Mouse (Mus musculus) liver, adult 2 months (tissue): ENCODE data around the gene Igf1r. TPM values are rescaled to one million over a fixed set of nuclear protein-coding genes. Genes with fewer than 3 reads are reported as not detected.
A peak's percentile ranks its signal among the peaks of the same experiment; 100 is the strongest.

ENCODE experiments used
- DNase-seq: peaks from one replicate; pipeline ENCODE4 v3.0.0-alpha.2; 2011; ENCODE audit warnings: low read depth, low spot score; ENCODE audit errors: extremely low read depth
- H3K27ac ChIP-seq: fragments of 200-500 bp; replicated peaks from 2 replicates; pipeline ENCODE4 v1.5.1; 2012; ENCODE audit warnings: low read depth, mild to moderate bottlenecking, control low read depth, inconsistent platforms, low read length; ENCODE audit not compliant: insufficient read depth
- H3K27me3 ChIP-seq: fragments of 200-500 bp; 2 replicates; pipeline ENCODE4 v1.6.1; 2012; ENCODE audit warnings: mild to moderate bottlenecking, moderate library complexity, low read length, inconsistent platforms; ENCODE audit not compliant: control insufficient read depth, insufficient read depth
- H3K36me3 ChIP-seq: fragments of 200-500 bp; 2 replicates; pipeline ENCODE4 v1.6.1; 2012; ENCODE audit warnings: low read length, inconsistent platforms; ENCODE audit not compliant: control insufficient read depth, insufficient read depth
- H3K4me1 ChIP-seq: fragments of 200-500 bp; 2 replicates; pipeline ENCODE4 v1.6.1; 2011; ENCODE audit warnings: low read length; ENCODE audit not compliant: control insufficient read depth, insufficient read depth
- H3K4me3 ChIP-seq: fragments of 200-500 bp; 2 replicates; pipeline ENCODE4 v1.5.1; 2011; ENCODE audit warnings: low read depth, mild to moderate bottlenecking, control low read depth, low read length, moderate library complexity; ENCODE audit not compliant: insufficient read depth
- H3K79me2 ChIP-seq: fragments of 200-500 bp; 2 replicates; pipeline ENCODE4 v1.6.1; 2012; ENCODE audit warnings: inconsistent platforms, mild to moderate bottlenecking, low read length, moderate library complexity; ENCODE audit not compliant: control insufficient read depth, insufficient read depth
- H3K9ac ChIP-seq: fragments of 200-500 bp; 2 replicates; pipeline ENCODE4 v1.6.1; 2012; ENCODE audit warnings: low read depth, mild to moderate bottlenecking, control low read depth, inconsistent platforms, low read length
- CTCF ChIP-seq: fragments of 200-500 bp; IDR thresholded peaks from 2 replicates; pipeline ENCODE4 v1.5.1; 2011; ENCODE audit warnings: low read depth, low read length, control low read depth
- POLR2A ChIP-seq: fragments of 200-500 bp; IDR thresholded peaks from 2 replicates; pipeline ENCODE4 v1.6.1; 2011; ENCODE audit warnings: low read length, control low read depth; ENCODE audit not compliant: insufficient read depth; ENCODE audit errors: extremely low read depth
- WGBS: fragments of 180-500 bp; shearing (Covaris S2); methylation state at CpG from one replicate; pipeline ENCODE4 v1.1.7; 2018; 5-methylcytosine and 5-hydroxymethylcytosine counted together
- polyA plus RNA-seq: library from polyadenylated mRNA; depleted of rRNA; stranded (reverse); fragments of >200 nt; gene quantifications from 2 replicates; pipeline ENCODE4 v1.2.3, GENCODE M21; 2012
- total RNA-seq: library from RNA; depleted of rRNA; stranded (reverse); fragments of >200 nt; gene quantifications from 2 replicates; pipeline ENCODE4 v1.2.3, GENCODE M21; 2014

The Igf1r gene
- total and polyA plus RNA-seq, 2 experiments: 0.50 to 1.2 TPM

DNA sequence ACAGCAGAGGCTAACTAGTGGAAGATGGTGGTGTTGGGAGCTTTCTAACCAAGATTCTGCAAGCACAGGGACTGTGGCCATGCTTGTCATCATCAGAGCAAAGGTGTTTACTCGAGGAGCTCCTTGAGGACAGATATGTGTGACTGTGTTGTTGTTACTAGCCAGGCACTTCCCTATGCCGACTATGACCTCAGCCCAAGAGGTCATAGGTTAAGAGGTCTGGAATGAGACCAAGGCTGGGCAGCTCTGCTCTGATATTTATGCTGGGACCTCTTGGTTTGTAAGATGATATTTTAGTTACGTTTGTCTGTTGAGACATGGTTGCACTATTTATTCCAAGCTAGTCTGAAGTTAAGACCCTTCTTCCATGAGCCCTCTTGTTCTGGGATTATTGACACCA, 169.8 kb downstream of the Igf1r start:
- H3K79me2 ChIP-seq: no peaks in the 10 kb centered on the region
- 28% methylated on average over 3 of the region's 3 CpGs for WGBS
- H3K36me3 ChIP-seq: no peaks in the 10 kb centered on the region
- no peak for DNase-seq
- H3K4me3 ChIP-seq: no peak overlapping the region
- no peak overlapping the region for H3K9ac ChIP-seq
- H3K4me1 ChIP-seq: no peaks in the 10 kb centered on the region
- no peak for TF ChIP-seq CTCF
- H3K27me3 ChIP-seq: peaks cover 18% of the 10 kb centered on the region
- H3K27ac ChIP-seq: no peak overlapping the region

GRCm38 (mm10) chr7:68125347-68125746, 172.7 kb downstream of the Igf1r start:
- Histone ChIP-seq H3K79me2 (no peaks in the 10 kb centered on the region), H3K4me1 (no peaks in the 10 kb centered on the region), H3K36me3 (no peaks in the 10 kb centered on the region), H3K9ac (no peak overlapping the region), H3K27me3 (peaks cover 17% of the 10 kb centered on the region), H3K27ac (no peak overlapping the region), H3K4me3 (no peak overlapping the region)
- TF ChIP-seq CTCF: no peak
- TF ChIP-seq POLR2A: no peak
- DNase-seq: no peak
- 62% methylated on average over 2 of the region's 2 CpGs for WGBS

DNA sequence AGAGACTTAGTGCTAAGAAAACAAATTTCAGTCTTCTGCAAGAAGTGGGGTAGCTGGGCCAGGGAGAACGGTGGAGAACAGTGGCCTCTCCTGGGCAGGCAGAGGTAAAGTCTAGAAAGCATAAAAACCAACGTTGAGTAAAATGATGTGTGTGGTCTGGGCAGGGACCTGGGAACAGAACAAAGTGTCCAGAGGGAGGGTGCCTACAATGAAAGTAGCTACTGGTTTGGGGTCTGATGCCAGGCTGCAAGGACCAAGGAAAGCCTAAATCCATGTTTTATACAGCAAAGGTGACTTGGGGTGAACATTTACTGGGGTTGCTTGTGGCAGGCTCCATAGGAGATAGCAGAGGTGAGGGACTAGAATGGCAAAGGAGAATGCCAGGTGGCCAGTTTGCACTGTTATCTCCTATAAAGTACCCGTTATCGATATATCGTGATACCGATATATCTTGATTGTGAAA, 175.2 kb downstream of the Igf1r start:
- TF ChIP-seq POLR2A: no peak
- TF ChIP-seq CTCF: peak; percentile 73
- no peak overlapping the region for H3K9ac ChIP-seq
- DNase-seq: no peak
- H3K79me2 ChIP-seq: no peaks in the 10 kb centered on the region
- WGBS: 37% methylated on average over 6 of the region's 6 CpGs
- H3K36me3 ChIP-seq: no peaks in the 10 kb centered on the region
- no peak overlapping the region for H3K27ac ChIP-seq
- no peaks in the 10 kb centered on the region for H3K4me1 ChIP-seq
- peaks cover 13% of the 10 kb centered on the region for H3K27me3 ChIP-seq
- H3K4me3 ChIP-seq: no peak overlapping the region

DNA sequence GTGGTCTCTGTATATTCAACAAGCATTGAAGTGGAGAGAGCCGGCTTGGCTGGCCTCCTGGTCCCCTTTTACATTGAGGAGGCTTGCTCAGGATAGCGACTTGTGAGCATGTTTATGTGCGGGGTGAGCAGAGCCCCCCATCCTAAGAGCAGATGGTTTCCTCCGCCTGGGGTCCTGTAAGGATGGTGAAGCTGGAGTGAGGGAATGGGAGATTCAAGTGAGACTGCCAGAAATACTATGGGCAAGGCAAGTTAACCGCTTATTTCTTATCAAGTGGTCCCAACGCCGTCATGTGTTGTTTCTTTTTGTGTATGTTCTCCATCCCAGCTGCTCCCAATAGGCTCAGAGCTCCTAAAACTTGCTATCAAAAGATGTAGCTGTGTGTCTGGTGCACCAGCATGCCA, 175.6 kb downstream of the Igf1r start:
- Histone ChIP-seq H3K4me3 (no peak overlapping the region), H3K9ac (no peak overlapping the region)

DNA sequence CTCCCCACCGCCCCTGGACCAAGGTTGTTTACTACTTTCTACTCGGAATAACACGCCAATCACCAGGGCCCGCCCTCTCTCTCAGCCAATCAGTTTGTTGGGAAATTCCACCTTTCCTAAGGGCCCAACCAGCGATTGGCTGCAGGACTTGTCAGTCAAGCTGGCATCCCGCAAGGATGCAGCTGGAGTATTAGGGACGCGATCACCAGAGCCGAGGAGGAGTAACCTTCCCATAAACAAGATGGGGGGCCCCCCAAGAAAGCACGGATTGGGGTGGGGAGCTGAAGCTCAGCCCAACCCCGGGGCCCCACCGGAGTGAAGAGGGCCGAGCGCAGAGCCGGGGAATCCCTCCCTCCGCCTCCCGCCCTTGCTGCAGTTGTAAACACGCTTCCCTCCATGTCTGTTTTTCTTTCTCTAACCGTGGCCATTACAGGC, 176.5 kb downstream of the Igf1r start:
- H3K9ac ChIP-seq: peak overlapping the region; percentile 25; the same call in 1 of the 2 replicates
- peak; percentile 51 for DNase-seq
- H3K79me2 ChIP-seq: no peaks in the 10 kb centered on the region
- H3K27ac ChIP-seq: no peak overlapping the region
- TF ChIP-seq CTCF (no peak), POLR2A (no peak)
- H3K4me3 ChIP-seq: peak overlapping the region; percentile 61
- peaks cover 8% of the 10 kb centered on the region for H3K27me3 ChIP-seq
- no peaks in the 10 kb centered on the region for H3K36me3 ChIP-seq
- WGBS: 5% methylated on average over 19 of the region's 19 CpGs
- H3K4me1 ChIP-seq: no peaks in the 10 kb centered on the region

More for the DNA sequence above, 175.6 kb downstream of the Igf1r start:
- TF ChIP-seq CTCF (no peak), POLR2A (no peak)
- H3K27ac ChIP-seq: no peak overlapping the region
- no peaks in the 10 kb centered on the region for H3K79me2 ChIP-seq
- 24% methylated on average over 7 of the region's 7 CpGs for WGBS
- no peak for DNase-seq
- no peaks in the 10 kb centered on the region for H3K36me3 ChIP-seq
- H3K4me1 ChIP-seq: no peaks in the 10 kb centered on the region
- H3K27me3 ChIP-seq: peaks cover 13% of the 10 kb centered on the region

DNA sequence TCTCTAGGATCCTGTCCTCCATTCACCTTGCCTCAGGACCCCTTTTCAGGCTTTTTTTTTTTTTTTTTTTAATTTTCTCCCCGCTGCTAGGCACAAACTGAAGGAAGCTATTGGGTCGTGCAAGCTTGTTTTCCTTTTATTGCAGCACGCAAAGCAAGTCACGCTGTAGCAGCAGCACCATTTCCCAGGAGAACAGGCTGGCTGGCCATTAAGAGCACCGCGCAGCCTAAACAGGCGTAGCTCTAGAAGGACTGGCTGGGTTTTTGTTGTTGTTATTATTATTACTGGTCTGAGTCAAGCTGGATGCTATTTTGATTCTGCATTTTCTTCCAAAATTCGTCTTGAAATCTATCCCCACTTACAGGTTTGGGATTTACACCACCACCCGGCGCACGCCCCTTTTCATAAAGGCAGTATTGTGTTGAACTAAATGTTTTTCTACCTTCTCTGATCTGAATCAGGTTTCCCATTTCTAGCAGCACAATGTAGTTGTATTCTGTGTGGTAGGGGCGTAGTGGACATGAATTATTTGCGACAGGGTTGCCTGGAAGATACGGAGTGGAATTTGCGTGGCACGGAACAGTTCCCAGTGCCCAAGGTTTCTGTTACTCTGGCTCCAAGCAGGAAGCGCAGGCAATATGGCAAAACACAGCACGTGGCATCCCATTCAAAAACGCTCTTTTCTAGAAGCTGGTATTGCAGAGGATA, 177.1 kb downstream of the Igf1r start:
- DNase-seq: peak; percentile 35
- 7% methylated on average over 19 of the region's 19 CpGs for WGBS
- Histone ChIP-seq H3K27ac (no peak overlapping the region), H3K27me3 (peaks cover 7% of the 10 kb centered on the region), H3K79me2 (no peaks in the 10 kb centered on the region), H3K4me1 (no peaks in the 10 kb centered on the region), H3K36me3 (no peaks in the 10 kb centered on the region), H3K4me3 (peak overlapping the region; percentile 46), H3K9ac (no peak overlapping the region)
- no peak for TF ChIP-seq POLR2A
- no peak for TF ChIP-seq CTCF
